Mouse (Mus musculus) myocyte (in vitro differentiated cells): ENCODE measurements around the gene Cd180.

Experiments
- E2F4 ChIP-seq: IDR thresholded peaks from one replicate; pipeline ENCODE4 v1.6.1; 2011; ENCODE audit warnings: mild to moderate bottlenecking, control low read depth, moderate library complexity; ENCODE audit not compliant: insufficient read depth
- MYOG ChIP-seq, 3 experiments: IDR thresholded peaks; one replicate each; pipeline ENCODE4 v1.6.1; 2011; ENCODE audit warnings: control low read depth in 2 of 3, low read depth in 2 of 3, mild to moderate bottlenecking in 2 of 3; ENCODE audit not compliant: insufficient read length in 2 of 3, control insufficient read depth in 1 of 3, insufficient read depth in 1 of 3
- POLR2A ChIP-seq: IDR thresholded peaks from one replicate; pipeline ENCODE4 v1.6.1; 2011; ENCODE audit warnings: low read depth, mild to moderate bottlenecking, control low read depth, moderate library complexity; ENCODE audit not compliant: insufficient read length
- TCF12 ChIP-seq: IDR thresholded peaks from one replicate; pipeline ENCODE4 v1.6.1; 2011; ENCODE audit warnings: mild to moderate bottlenecking, control low read depth; ENCODE audit not compliant: poor library complexity, insufficient read depth, severe bottlenecking
- USF1 ChIP-seq: IDR thresholded peaks from one replicate; pipeline ENCODE4 v1.6.1; 2011; ENCODE audit warnings: low read depth, mild to moderate bottlenecking, control low read depth, moderate library complexity

DNA sequence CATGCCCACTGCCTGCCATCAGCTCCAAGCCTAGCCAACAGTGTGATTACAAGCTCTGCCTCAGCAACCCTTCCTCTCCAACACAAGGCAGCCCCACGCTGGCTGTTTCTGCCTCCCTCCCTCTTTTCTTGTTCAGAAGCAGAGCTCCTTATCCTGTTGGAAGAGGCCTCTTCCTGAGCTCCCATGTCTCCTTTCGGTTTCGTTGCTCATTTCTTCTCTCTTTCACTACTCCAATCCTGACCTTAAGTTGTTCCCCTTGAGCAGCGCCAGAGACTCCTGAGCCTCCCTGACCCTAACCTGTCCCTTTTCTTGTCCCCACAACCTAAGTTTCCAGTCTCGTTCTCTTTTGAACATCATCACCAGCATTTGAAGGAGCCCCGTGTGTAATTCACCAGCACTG, 29.3 kb upstream of the Cd180 start:
- TF ChIP-seq USF1 (no peak), E2F4 (no peak), POLR2A (no peak), TCF12 (no peak), MYOG (IDR thresholded peaks at IDR 0.05; ENCODE audit: control insufficient read depth in 1 of 3, insufficient read depth in 1 of 3, insufficient read length in 2 of 3, low read depth in 2 of 3) (no peak)
